Mouse (Mus musculus) kidney, postnatal 0 days (tissue): Measurements from ENCODE around the gene Il1f6. TPM values are rescaled to one million over a fixed set of nuclear protein-coding genes. Genes with fewer than 3 reads are reported as not detected.
"Not testable (repeated sequence)": the region's sequence is repeated elsewhere in the genome, so short reads cannot be mapped to it uniquely, and the experiment has no call there.

Experiments used
- ATAC-seq: fragments of 200-750 bp; cut with Nextera tagmentation; replicated peaks from 2 replicates; pipeline ENCODE4 v1.8.0; 2017; ENCODE audit warnings: low read depth, moderate number of reproducible peaks, moderate TSS enrichment, moderate library complexity; ENCODE audit not compliant: low FRiP score
- DNase-seq: peaks from one replicate; pipeline ENCODE4 v3.0.0-alpha.2; 2016; ENCODE audit warnings: low spot score
- H3K27ac ChIP-seq: fragments of 300-500 bp; sonication (generic); 2 replicates; pipeline ENCODE4 v1.5.1; 2014; ENCODE audit warnings: mild to moderate bottlenecking
- H3K27me3 ChIP-seq: fragments of 300-500 bp; sonication (generic); 2 replicates; pipeline ENCODE4 v1.6.1; 2014; ENCODE audit warnings: low read length, mixed read lengths; ENCODE audit not compliant: insufficient read depth
- H3K36me3 ChIP-seq: fragments of 300-500 bp; sonication (generic); 2 replicates; pipeline ENCODE4 v1.6.1; 2014; ENCODE audit warnings: low read length, mixed read lengths; ENCODE audit not compliant: insufficient read depth
- H3K4me1 ChIP-seq: fragments of 300-500 bp; sonication (generic); replicated peaks from 2 replicates; pipeline ENCODE4 v1.6.1; 2014; ENCODE audit warnings: antibody characterized with exemption, low read length, mixed read lengths; ENCODE audit not compliant: insufficient read depth
- H3K4me2 ChIP-seq: fragments of 300-500 bp; sonication (generic); 2 replicates; pipeline ENCODE4 v1.6.1; 2014; ENCODE audit warnings: mild to moderate bottlenecking, low read length, moderate library complexity, mixed read lengths
- H3K4me3 ChIP-seq: fragments of 300-500 bp; sonication (generic); replicated peaks from 2 replicates; pipeline ENCODE4 v1.5.1; 2014; ENCODE audit warnings: low read depth, low read length
- H3K9ac ChIP-seq: fragments of 300-500 bp; sonication (generic); 2 replicates; pipeline ENCODE4 v1.6.1; 2014; ENCODE audit warnings: low read depth, low read length
- H3K9me3 ChIP-seq: fragments of 300-500 bp; sonication (generic); replicated peaks from 2 replicates; pipeline ENCODE4 v1.6.1; 2016; ENCODE audit warnings: low read length, inconsistent platforms, mixed read lengths
- CTCF ChIP-seq: IDR thresholded peaks from 2 replicates; pipeline ENCODE4 v1.5.1; 2016; ENCODE audit warnings: antibody characterized with exemption, low read depth, mild to moderate bottlenecking, moderate library complexity
- WGBS: fragments of 180-500 bp; shearing (Covaris S2); extraction: QIAGEN DNeasy Blood & Tissue Kit; methylation state at CpG from one replicate; pipeline ENCODE4 v1.1.7; 2014; 5-methylcytosine and 5-hydroxymethylcytosine counted together
- polyA plus RNA-seq: library from polyadenylated mRNA; unstranded; fragments of >200 nt; fragmentation: Nextera tagmentation; extraction: Ambion mirVana; gene quantifications from 2 replicates; pipeline ENCODE4 v1.2.1, GENCODE M21; 2015

The Il1f6 gene
- polyA plus RNA-seq: 0.58 and 0.93 TPM in 2 replicates

DNA sequence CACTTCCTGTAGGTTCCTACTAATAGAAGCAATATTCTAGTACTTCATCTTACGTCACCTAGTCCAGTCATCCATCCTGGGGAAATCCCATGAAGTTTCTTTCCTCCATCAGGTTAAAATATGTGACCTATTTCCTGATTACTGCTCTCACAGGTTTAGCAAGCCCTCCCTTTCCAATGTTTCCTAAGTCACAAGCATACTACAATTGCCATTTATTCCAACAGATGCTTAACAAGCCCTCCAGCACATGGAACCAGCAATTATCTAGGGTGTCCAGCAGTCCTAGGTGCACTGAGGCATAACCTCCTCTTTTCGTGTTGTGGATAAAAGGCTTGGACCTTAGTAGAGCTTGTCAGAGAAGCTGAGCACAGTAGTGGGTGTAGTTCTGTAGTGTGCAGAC lies at the start of gene Il1f6:
Gene Il1f6 (plus strand): TSS at position 301 of the 400 bp plus-strand sequence.
- no peak for TF ChIP-seq CTCF
- Histone ChIP-seq H3K9ac (no peak within 1 kb of the TSS), H3K4me3 (no peak within 1 kb of the TSS), H3K27ac (no peak within 1 kb of the TSS), H3K4me2 (no peak within 1 kb of the TSS), H3K36me3 (no peaks in the 10 kb centered on the region), H3K4me1 (no peaks in the 10 kb centered on the region), H3K9me3 (no peaks in the 10 kb centered on the region), H3K27me3 (no peaks in the 10 kb centered on the region)
- ATAC-seq: no peak
- WGBS: 53% methylated on average over 2 of the region's 2 CpGs
- DNase-seq: peak; percentile 6

- DNase-seq (peak; percentile 53), ATAC-seq (peak; percentile 69; the same call in 1 of the 2 replicates)
- H3K27me3 ChIP-seq, H3K27ac ChIP-seq, H3K9me3 ChIP-seq, H3K9ac ChIP-seq, H3K4me1 ChIP-seq, H3K36me3 ChIP-seq, H3K4me3 ChIP-seq: not testable (repeated sequence)
- TF ChIP-seq CTCF: peak; percentile 69
- 14% methylated on average over 14 of the region's 14 CpGs for WGBS
- peak overlapping the region; percentile 16; the same call in 1 of the 2 replicates for H3K4me2 ChIP-seq
Measured at GRCm38 (mm10) chr2:24181683-24182331, 33.4 kb upstream of the Il1f6 start.

DNA sequence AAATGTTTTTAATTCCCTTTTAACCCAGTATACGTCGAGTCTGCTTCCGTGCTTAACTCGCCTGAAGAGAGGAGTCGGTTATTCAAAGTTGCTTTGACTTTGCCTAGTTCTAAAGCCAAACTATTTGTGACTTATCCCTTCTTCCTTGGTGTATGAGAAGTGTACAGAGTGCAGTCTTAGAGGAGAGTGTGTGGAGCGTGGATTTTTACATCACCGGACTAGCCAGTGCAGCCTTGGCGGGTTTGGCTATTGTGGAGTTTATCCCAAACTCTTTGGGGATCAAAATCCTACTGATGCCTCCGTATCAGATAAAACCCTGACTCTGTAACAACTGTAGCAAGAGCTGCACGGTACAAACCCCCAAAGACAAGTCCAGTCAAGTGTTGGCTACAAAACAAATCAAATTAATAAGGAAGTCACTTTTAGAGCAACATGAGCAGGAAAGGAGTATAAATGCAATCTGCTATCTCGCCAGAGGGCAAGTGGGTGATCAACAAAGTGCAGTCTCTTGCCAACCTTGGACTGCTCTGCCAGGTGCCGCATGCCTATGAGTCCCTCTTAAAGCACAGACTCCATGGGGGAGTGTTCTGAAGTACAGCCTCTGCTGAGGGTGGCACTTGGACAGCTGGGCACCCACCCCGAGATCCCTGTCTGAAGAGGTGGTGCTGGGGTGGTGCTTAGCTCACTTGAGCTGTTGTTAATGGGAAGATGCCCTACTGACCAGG lies 32.6 kb upstream of the Il1f6 start:
- not testable (repeated sequence) for ATAC-seq, H3K27me3 ChIP-seq, DNase-seq, H3K4me1 ChIP-seq, H3K9ac ChIP-seq, H3K36me3 ChIP-seq, H3K9me3 ChIP-seq, H3K27ac ChIP-seq, H3K4me3 ChIP-seq
- H3K4me2 ChIP-seq: peak overlapping the region; percentile 16; the same call in 1 of the 2 replicates
- WGBS: 51% methylated on average over 13 of the region's 13 CpGs

DNA sequence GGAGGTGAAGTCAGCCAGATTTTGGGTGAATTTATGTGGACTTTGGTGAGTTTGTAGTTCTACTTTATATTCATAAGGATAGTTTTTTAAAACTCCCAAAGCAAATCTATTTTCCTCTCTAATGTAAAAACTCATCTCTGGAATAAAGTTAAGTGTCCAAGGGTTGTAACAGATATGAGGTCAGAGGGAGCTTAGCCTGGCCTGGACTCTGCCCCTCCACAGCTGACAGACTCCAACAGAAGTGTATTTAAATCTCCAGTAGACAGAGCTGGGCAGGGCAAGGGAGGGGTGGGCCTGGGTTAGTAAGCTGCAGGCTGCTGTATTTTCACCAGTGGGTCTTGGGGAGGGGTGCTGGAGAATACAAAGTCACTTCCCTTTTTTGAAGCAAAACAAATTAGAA lies 31.1 kb upstream of the Il1f6 start:
- not testable (repeated sequence) for H3K9ac ChIP-seq, H3K9me3 ChIP-seq, H3K4me1 ChIP-seq, H3K4me3 ChIP-seq, H3K27me3 ChIP-seq, DNase-seq, H3K36me3 ChIP-seq, H3K4me2 ChIP-seq, H3K27ac ChIP-seq, ATAC-seq

GRCm38 (mm10) chr2:24186176-24186575 lies 29.0 kb upstream of the Il1f6 start, which contains the start of gene Il1f9:
TSS of gene Il1f9 (plus strand) at chr2:24186476.
- WGBS: 93% methylated on average over 1 of the region's 1 CpGs
- ATAC-seq: no peak
- Histone ChIP-seq H3K27ac (no peak within 1 kb of the TSS), H3K4me2 (no peak within 1 kb of the TSS), H3K9me3 (no peaks in the 10 kb centered on the region), H3K36me3 (no peaks in the 10 kb centered on the region), H3K4me1 (no peaks in the 10 kb centered on the region), H3K4me3 (no peak within 1 kb of the TSS), H3K27me3 (no peaks in the 10 kb centered on the region), H3K9ac (no peak within 1 kb of the TSS)
- no peak for TF ChIP-seq CTCF
- DNase-seq: no peak

DNA sequence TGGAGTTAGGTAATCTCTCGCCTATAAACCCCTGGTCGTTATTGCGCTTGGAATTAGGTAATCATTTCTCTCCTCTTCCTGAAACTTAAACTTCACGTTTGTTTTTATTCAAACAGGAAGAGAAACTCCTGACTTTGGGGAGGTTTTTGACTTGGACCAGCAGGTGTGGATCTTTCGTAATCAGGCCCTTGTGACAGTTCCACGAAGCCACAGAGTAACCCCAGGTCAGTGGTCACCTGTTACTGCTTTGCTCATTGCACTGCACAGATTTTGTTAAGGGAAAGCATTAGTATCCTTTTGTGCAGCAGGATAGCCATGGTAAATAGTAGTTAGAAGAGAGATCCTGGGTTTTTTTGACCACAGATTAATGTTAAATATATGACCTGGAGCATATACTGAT lies 27.6 kb upstream of the Il1f6 start:
- no peak for DNase-seq

More for the DNA sequence above, 27.6 kb upstream of the Il1f6 start:
- no peak for ATAC-seq
- H3K36me3 ChIP-seq: no peaks in the 10 kb centered on the region
- H3K4me2 ChIP-seq: no peak overlapping the region
- no peak overlapping the region for H3K27ac ChIP-seq
- WGBS: 63% methylated on average over 6 of the region's 6 CpGs
- no peaks in the 10 kb centered on the region for H3K4me1 ChIP-seq
- H3K9me3 ChIP-seq: no peaks in the 10 kb centered on the region
- no peak overlapping the region for H3K4me3 ChIP-seq
- no peak overlapping the region for H3K9ac ChIP-seq
- no peaks in the 10 kb centered on the region for H3K27me3 ChIP-seq
- TF ChIP-seq CTCF: no peak
